Mouse (Mus musculus): ENCODE data around the gene Scyl1. TPM values are rescaled to one million over a fixed set of nuclear protein-coding genes. Genes with fewer than 3 reads are reported as not detected.
A peak's percentile ranks its signal among the peaks of the same experiment; 100 is the strongest.

Scyl1 gene
- polyA plus RNA-seq, 1 experiment from 2014 or later = 58.6 TPM

GRCm38 (mm10) chr19:5725767-5726515 lies 45.3 kb downstream of the Scyl1 start, which contains the start of gene Ehbp1l1:
Ehbp1l1 (minus strand) TSS chr19:5726317.
- Histone ChIP-seq H3K27me3 (replicated peaks; ENCODE audit: control insufficient read depth, insufficient read depth, low read length) (no peaks in the 10 kb centered on the region), H3K9ac (ENCODE audit: low read depth, low read length) (peak within 1 kb of the TSS; percentile 93), H3K4me1 (replicated peaks; ENCODE audit: control insufficient read depth, insufficient read depth, low read length) (peaks cover 78% of the 10 kb centered on the region), H3K9me3 (ENCODE audit: control insufficient read depth, low read length) (no peaks in the 10 kb centered on the region), H3K4me2 (peak within 1 kb of the TSS; percentile 94), H3K36me3 (ENCODE audit: control insufficient read depth, insufficient read depth, low read length) (peaks cover 19% of the 10 kb centered on the region), H3K27ac (ENCODE audit: low read depth, low read length) (peak within 1 kb of the TSS; percentile 95), H3K4me3 (ENCODE audit: low read depth, low read length) (peak within 1 kb of the TSS; percentile 83)
- DNase-seq (ENCODE audit: low spot score) (peak; percentile 82), ATAC-seq (replicated peaks; ENCODE audit: low FRiP score) (peak; percentile 44)
- WGBS = 5% methylated on average over 49 of the region's 49 CpGs

GRCm38 (mm10) chr19:5725029-5725707 lies 46.1 kb downstream of the Scyl1 start:
- Histone ChIP-seq H3K36me3 (ENCODE audit: control insufficient read depth, insufficient read depth, low read length) (peaks cover 23% of the 10 kb centered on the region), H3K4me3 (ENCODE audit: low read depth, low read length) (peak overlapping the region; percentile 83), H3K4me2 (peak overlapping the region; percentile 94), H3K9ac (ENCODE audit: low read depth, low read length) (peak overlapping the region; percentile 93), H3K27me3 (replicated peaks; ENCODE audit: control insufficient read depth, insufficient read depth, low read length) (no peaks in the 10 kb centered on the region), H3K4me1 (replicated peaks; ENCODE audit: control insufficient read depth, insufficient read depth, low read length) (peaks cover 71% of the 10 kb centered on the region), H3K9me3 (ENCODE audit: control insufficient read depth, low read length) (no peaks in the 10 kb centered on the region), H3K27ac (ENCODE audit: low read depth, low read length) (peak overlapping the region; percentile 95)
- 30% methylated on average over 12 of the region's 12 CpGs for WGBS
- no peak for ATAC-seq (replicated peaks; ENCODE audit: low FRiP score)
- DNase-seq (ENCODE audit: low spot score) = no peak

- H3K36me3 ChIP-seq (ENCODE audit: control insufficient read depth, insufficient read depth, low read length) = peaks cover 27% of the 10 kb centered on the region
- WGBS = 32% methylated on average over 7 of the region's 7 CpGs
- peak; percentile 58 for ATAC-seq (replicated peaks; ENCODE audit: low FRiP score)
Measured at GRCm38 (mm10) chr19:5724549-5724941, 46.7 kb downstream of the Scyl1 start.

GRCm38 (mm10) chr19:5723934-5724548 lies 47.2 kb downstream of the Scyl1 start:
- Histone ChIP-seq H3K27ac (ENCODE audit: low read depth, low read length) (peak overlapping the region; percentile 95), H3K4me3 (ENCODE audit: low read depth, low read length) (peak overlapping the region; percentile 83), H3K9ac (ENCODE audit: low read depth, low read length) (peak overlapping the region; percentile 93), H3K27me3 (replicated peaks; ENCODE audit: control insufficient read depth, insufficient read depth, low read length) (no peaks in the 10 kb centered on the region), H3K36me3 (ENCODE audit: control insufficient read depth, insufficient read depth, low read length) (peaks cover 32% of the 10 kb centered on the region), H3K4me1 (replicated peaks; ENCODE audit: control insufficient read depth, insufficient read depth, low read length) (peaks cover 66% of the 10 kb centered on the region), H3K9me3 (ENCODE audit: control insufficient read depth, low read length) (no peaks in the 10 kb centered on the region), H3K4me2 (peak overlapping the region; percentile 94)
- ATAC-seq (replicated peaks; ENCODE audit: low FRiP score) (no peak), DNase-seq (ENCODE audit: low spot score) (no peak)
- WGBS = 41% methylated on average over 4 of the region's 4 CpGs

More at GRCm38 (mm10) chr19:5724549-5724941, 46.7 kb downstream of the Scyl1 start:
- H3K4me1 ChIP-seq (replicated peaks; ENCODE audit: control insufficient read depth, insufficient read depth, low read length) = peaks cover 66% of the 10 kb centered on the region
- DNase-seq (ENCODE audit: low spot score) = no peak
- H3K4me3 ChIP-seq (ENCODE audit: low read depth, low read length) = peak overlapping the region; percentile 83
- H3K9me3 ChIP-seq (ENCODE audit: control insufficient read depth, low read length) = no peaks in the 10 kb centered on the region
- H3K27ac ChIP-seq (ENCODE audit: low read depth, low read length) = peak overlapping the region; percentile 95
- H3K27me3 ChIP-seq (replicated peaks; ENCODE audit: control insufficient read depth, insufficient read depth, low read length) = no peaks in the 10 kb centered on the region
- peak overlapping the region; percentile 93 for H3K9ac ChIP-seq (ENCODE audit: low read depth, low read length)
- H3K4me2 ChIP-seq = peak overlapping the region; percentile 94

GRCm38 (mm10) chr19:5722848-5723425 lies 48.3 kb downstream of the Scyl1 start:
- Histone ChIP-seq H3K4me2 (peak overlapping the region; percentile 94), H3K27ac (ENCODE audit: low read depth, low read length) (peak overlapping the region; percentile 95), H3K9ac (ENCODE audit: low read depth, low read length) (peak overlapping the region; percentile 93), H3K4me3 (ENCODE audit: low read depth, low read length) (peak overlapping the region; percentile 83), H3K36me3 (ENCODE audit: control insufficient read depth, insufficient read depth, low read length) (peaks cover 36% of the 10 kb centered on the region), H3K27me3 (replicated peaks; ENCODE audit: control insufficient read depth, insufficient read depth, low read length) (no peaks in the 10 kb centered on the region), H3K4me1 (replicated peaks; ENCODE audit: control insufficient read depth, insufficient read depth, low read length) (peaks cover 56% of the 10 kb centered on the region), H3K9me3 (ENCODE audit: control insufficient read depth, low read length) (no peaks in the 10 kb centered on the region)
- ATAC-seq (replicated peaks; ENCODE audit: low FRiP score) (peak; percentile 57), DNase-seq (ENCODE audit: low spot score) (no peak)
- 57% methylated on average over 7 of the region's 7 CpGs for WGBS

GRCm38 (mm10) chr19:5721233-5721632 lies 50.0 kb downstream of the Scyl1 start:
- ATAC-seq (replicated peaks; ENCODE audit: low FRiP score) = no peak
- no peak overlapping the region for H3K4me3 ChIP-seq (ENCODE audit: low read depth, low read length)
- H3K4me2 ChIP-seq = no peak overlapping the region
- H3K27ac ChIP-seq (ENCODE audit: low read depth, low read length) = no peak overlapping the region
- no peak for DNase-seq (ENCODE audit: low spot score)
- no peaks in the 10 kb centered on the region for H3K27me3 ChIP-seq (replicated peaks; ENCODE audit: control insufficient read depth, insufficient read depth, low read length)
- H3K9me3 ChIP-seq (ENCODE audit: control insufficient read depth, low read length) = no peaks in the 10 kb centered on the region
- H3K9ac ChIP-seq (ENCODE audit: low read depth, low read length) = no peak overlapping the region
- H3K4me1 ChIP-seq (replicated peaks; ENCODE audit: control insufficient read depth, insufficient read depth, low read length) = peaks cover 54% of the 10 kb centered on the region
- peaks cover 43% of the 10 kb centered on the region for H3K36me3 ChIP-seq (ENCODE audit: control insufficient read depth, insufficient read depth, low read length)
- 87% methylated on average over 6 of the region's 6 CpGs for WGBS

DNA sequence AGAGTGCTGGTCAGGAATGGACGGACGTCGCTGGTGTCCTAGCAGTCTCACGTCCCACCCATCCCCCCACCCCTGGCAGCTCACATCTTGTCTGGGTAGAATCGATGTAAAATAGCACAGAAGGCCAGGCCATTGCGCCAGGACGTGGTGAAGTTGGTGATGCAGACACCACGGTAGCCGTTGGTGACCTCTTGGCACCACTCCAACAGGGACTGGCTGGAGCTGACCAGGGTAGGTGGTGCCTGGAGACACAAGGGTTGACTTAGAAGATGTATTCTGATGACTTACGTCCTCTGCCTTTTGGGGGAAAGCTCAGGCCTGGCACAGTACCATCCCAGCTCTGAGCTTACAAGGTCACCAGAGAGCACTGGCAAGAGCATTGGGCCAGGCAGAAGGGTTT lies 54.3 kb downstream of the Scyl1 start:
- DNase-seq (ENCODE audit: low spot score) (no peak), ATAC-seq (replicated peaks; ENCODE audit: low FRiP score) (no peak)
- H3K9ac ChIP-seq (ENCODE audit: low read depth, low read length) = no peak overlapping the region
- no peak overlapping the region for H3K4me3 ChIP-seq (ENCODE audit: low read depth, low read length)
- H3K4me2 ChIP-seq = no peak overlapping the region
- peaks cover 48% of the 10 kb centered on the region for H3K36me3 ChIP-seq (ENCODE audit: control insufficient read depth, insufficient read depth, low read length)
- peaks cover 37% of the 10 kb centered on the region for H3K4me1 ChIP-seq (replicated peaks; ENCODE audit: control insufficient read depth, insufficient read depth, low read length)
- H3K27ac ChIP-seq (ENCODE audit: low read depth, low read length) = no peak overlapping the region
- H3K27me3 ChIP-seq (replicated peaks; ENCODE audit: control insufficient read depth, insufficient read depth, low read length) = no peaks in the 10 kb centered on the region
- 65% methylated on average over 10 of the region's 10 CpGs for WGBS
- no peaks in the 10 kb centered on the region for H3K9me3 ChIP-seq (ENCODE audit: control insufficient read depth, low read length)

All from liver, embryonic 11.5 days (tissue).